Mouse (Mus musculus): ENCODE results near the gene Atg4d. TPM values are rescaled to one million over a fixed set of nuclear protein-coding genes. Genes with fewer than 3 reads are reported as not detected.
A peak's percentile ranks its signal among the peaks of the same experiment; 100 is the strongest.

Atg4d gene
- polyA plus RNA-seq, 1 experiment: 33.7 TPM

DNA sequence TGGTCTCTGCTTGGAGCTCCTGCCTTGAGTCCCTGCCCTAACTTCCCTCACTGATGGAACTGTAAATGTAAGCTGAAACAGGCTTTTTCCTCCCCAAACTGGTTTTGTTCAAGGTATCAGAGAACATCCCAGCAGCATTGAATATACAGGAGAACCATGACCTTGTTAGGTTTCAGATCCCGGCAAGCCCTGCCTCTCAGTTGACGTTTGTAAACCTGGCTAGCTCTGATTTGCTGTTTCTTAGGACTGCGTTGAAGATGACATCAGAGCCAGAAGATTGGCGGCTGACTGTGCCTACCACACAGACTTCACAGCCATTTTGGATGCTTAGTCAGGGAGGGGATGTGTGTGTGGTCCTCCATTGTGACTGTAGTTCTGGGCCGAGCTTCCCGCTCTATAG lies 41.2 kb upstream of the Atg4d start:
- no peak overlapping the region for H3K4me3 ChIP-seq (ENCODE audit: insufficient read depth, poor library complexity, severe bottlenecking)
- no peaks in the 10 kb centered on the region for H3K79me3 ChIP-seq (ENCODE audit: low read depth)
- no peaks in the 10 kb centered on the region for H3K27me3 ChIP-seq (ENCODE audit: control insufficient read depth, insufficient read depth, insufficient read length)
- no peak overlapping the region for H3ac ChIP-seq (ENCODE audit: control insufficient read depth, insufficient read length, low read depth)
- H3K36me3 ChIP-seq (ENCODE audit: control insufficient read depth, insufficient read depth): no peaks in the 10 kb centered on the region
- TF ChIP-seq CEBPB (IDR thresholded peaks at IDR 0.05; ENCODE audit: low read depth) (no peak), MAX (IDR thresholded peaks at IDR 0.05) (no peak), MYOG (IDR thresholded peaks at IDR 0.05; ENCODE audit: control insufficient read depth, extremely low read depth, insufficient read length) (no peak), FOSL1 (IDR thresholded peaks at IDR 0.05; ENCODE audit: insufficient read depth, low read length, poor library complexity, severe bottlenecking) (no peak), USF1 (IDR thresholded peaks at IDR 0.05; ENCODE audit: low read depth) (no peak), CTCF (IDR thresholded peaks at IDR 0.05; ENCODE audit: control insufficient read depth, insufficient read depth, insufficient read length) (no peak), MYOD1 (IDR thresholded peaks at IDR 0.05; ENCODE audit: control insufficient read depth, insufficient read length, low read depth) (no peak)
- no peaks in the 10 kb centered on the region for H3K79me2 ChIP-seq (ENCODE audit: control insufficient read depth, insufficient read depth)

- TF ChIP-seq MAX (IDR thresholded peaks at IDR 0.05) (peak; percentile 46), CEBPB (IDR thresholded peaks at IDR 0.05; ENCODE audit: low read depth) (no peak), USF1 (IDR thresholded peaks at IDR 0.05; ENCODE audit: low read depth) (no peak), CTCF (IDR thresholded peaks at IDR 0.05; ENCODE audit: control insufficient read depth, insufficient read depth, insufficient read length) (no peak), MYOG (IDR thresholded peaks at IDR 0.05; ENCODE audit: control insufficient read depth, extremely low read depth, insufficient read length) (no peak), MYOD1 (IDR thresholded peaks at IDR 0.05; ENCODE audit: control insufficient read depth, insufficient read length, low read depth) (no peak), FOSL1 (IDR thresholded peaks at IDR 0.05; ENCODE audit: insufficient read depth, low read length, poor library complexity, severe bottlenecking) (no peak)
- Histone ChIP-seq H3ac (ENCODE audit: control insufficient read depth, insufficient read length, low read depth) (no peak overlapping the region), H3K36me3 (ENCODE audit: control insufficient read depth, insufficient read depth) (peaks cover 2% of the 10 kb centered on the region), H3K79me2 (ENCODE audit: control insufficient read depth, insufficient read depth) (no peaks in the 10 kb centered on the region), H3K27me3 (ENCODE audit: control insufficient read depth, insufficient read depth, insufficient read length) (no peaks in the 10 kb centered on the region), H3K79me3 (ENCODE audit: low read depth) (no peaks in the 10 kb centered on the region), H3K4me3 (ENCODE audit: insufficient read depth, poor library complexity, severe bottlenecking) (no peak overlapping the region)
Measured at GRCm38 (mm10) chr9:21224576-21225414, 40.3 kb upstream of the Atg4d start.

DNA sequence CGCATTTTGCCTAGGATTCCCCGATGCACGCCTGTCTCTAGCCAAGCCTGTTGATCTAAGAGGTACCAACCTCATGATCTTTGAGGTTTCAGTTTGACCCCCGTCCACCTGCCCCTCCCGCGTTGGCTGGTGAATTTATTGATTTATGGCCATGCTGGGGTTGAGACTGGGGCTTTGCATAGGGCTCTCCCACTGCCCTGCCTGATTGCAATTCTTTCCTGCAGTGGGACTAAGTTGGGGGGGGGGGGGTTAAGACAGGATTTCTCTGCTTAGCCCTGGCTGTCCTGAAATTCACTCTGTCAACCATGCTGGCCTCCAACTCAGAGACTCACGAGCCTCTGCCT lies 39.7 kb upstream of the Atg4d start:
- Histone ChIP-seq H3K79me3 (ENCODE audit: low read depth) (no peaks in the 10 kb centered on the region), H3ac (ENCODE audit: control insufficient read depth, insufficient read length, low read depth) (peak overlapping the region; percentile 16), H3K4me3 (ENCODE audit: insufficient read depth, poor library complexity, severe bottlenecking) (no peak overlapping the region), H3K79me2 (ENCODE audit: control insufficient read depth, insufficient read depth) (no peaks in the 10 kb centered on the region), H3K27me3 (ENCODE audit: control insufficient read depth, insufficient read depth, insufficient read length) (no peaks in the 10 kb centered on the region), H3K36me3 (ENCODE audit: control insufficient read depth, insufficient read depth) (peaks cover 7% of the 10 kb centered on the region)
- no peak for TF ChIP-seq MYOG (IDR thresholded peaks at IDR 0.05; ENCODE audit: control insufficient read depth, extremely low read depth, insufficient read length)
- TF ChIP-seq USF1 (IDR thresholded peaks at IDR 0.05; ENCODE audit: low read depth): no peak
- TF ChIP-seq CTCF (IDR thresholded peaks at IDR 0.05; ENCODE audit: control insufficient read depth, insufficient read depth, insufficient read length): no peak
- no peak for TF ChIP-seq FOSL1 (IDR thresholded peaks at IDR 0.05; ENCODE audit: insufficient read depth, low read length, poor library complexity, severe bottlenecking)
- no peak for TF ChIP-seq CEBPB (IDR thresholded peaks at IDR 0.05; ENCODE audit: low read depth)
- no peak for TF ChIP-seq MAX (IDR thresholded peaks at IDR 0.05)
- no peak for TF ChIP-seq MYOD1 (IDR thresholded peaks at IDR 0.05; ENCODE audit: control insufficient read depth, insufficient read length, low read depth)

DNA sequence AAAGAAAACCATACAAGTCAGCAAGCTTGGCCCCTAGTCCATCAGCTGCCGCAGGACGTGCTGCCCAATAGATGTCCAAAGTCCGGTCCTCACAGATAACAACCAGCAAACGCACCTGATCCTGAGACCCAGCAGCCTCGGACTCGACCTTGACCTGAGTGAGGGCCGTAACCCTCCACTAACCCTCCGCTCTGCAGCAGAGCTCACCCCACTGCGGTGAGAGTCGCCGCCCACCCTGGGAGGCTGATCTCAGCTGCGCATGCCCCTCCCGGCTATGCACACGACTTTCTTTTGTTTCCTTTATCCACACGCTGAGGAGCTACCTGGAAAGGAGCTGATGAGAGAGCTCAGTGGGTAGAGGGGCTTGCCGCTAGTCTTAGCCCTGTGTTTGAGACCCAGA lies 37.8 kb upstream of the Atg4d start:
- Histone ChIP-seq H3K79me2 (ENCODE audit: control insufficient read depth, insufficient read depth) (no peaks in the 10 kb centered on the region), H3K36me3 (ENCODE audit: control insufficient read depth, insufficient read depth) (peaks cover 11% of the 10 kb centered on the region), H3ac (ENCODE audit: control insufficient read depth, insufficient read length, low read depth) (no peak overlapping the region), H3K79me3 (ENCODE audit: low read depth) (no peaks in the 10 kb centered on the region), H3K27me3 (ENCODE audit: control insufficient read depth, insufficient read depth, insufficient read length) (no peaks in the 10 kb centered on the region), H3K4me3 (ENCODE audit: insufficient read depth, poor library complexity, severe bottlenecking) (no peak overlapping the region)
- TF ChIP-seq CEBPB (IDR thresholded peaks at IDR 0.05; ENCODE audit: low read depth) (no peak), CTCF (IDR thresholded peaks at IDR 0.05; ENCODE audit: control insufficient read depth, insufficient read depth, insufficient read length) (no peak), USF1 (IDR thresholded peaks at IDR 0.05; ENCODE audit: low read depth) (no peak), MYOD1 (IDR thresholded peaks at IDR 0.05; ENCODE audit: control insufficient read depth, insufficient read length, low read depth) (no peak), FOSL1 (IDR thresholded peaks at IDR 0.05; ENCODE audit: insufficient read depth, low read length, poor library complexity, severe bottlenecking) (no peak), MYOG (IDR thresholded peaks at IDR 0.05; ENCODE audit: control insufficient read depth, extremely low read depth, insufficient read length) (no peak), MAX (IDR thresholded peaks at IDR 0.05) (no peak)

- Histone ChIP-seq H3K36me3 (ENCODE audit: control insufficient read depth, insufficient read depth) (peaks cover 29% of the 10 kb centered on the region), H3K27me3 (ENCODE audit: control insufficient read depth, insufficient read depth, insufficient read length) (no peaks in the 10 kb centered on the region), H3K79me3 (ENCODE audit: low read depth) (peaks cover 11% of the 10 kb centered on the region), H3K79me2 (ENCODE audit: control insufficient read depth, insufficient read depth) (peaks cover 25% of the 10 kb centered on the region), H3ac (ENCODE audit: control insufficient read depth, insufficient read length, low read depth) (no peak overlapping the region), H3K4me3 (ENCODE audit: insufficient read depth, poor library complexity, severe bottlenecking) (no peak overlapping the region)
- TF ChIP-seq MYOD1 (IDR thresholded peaks at IDR 0.05; ENCODE audit: control insufficient read depth, insufficient read length, low read depth) (no peak), CTCF (IDR thresholded peaks at IDR 0.05; ENCODE audit: control insufficient read depth, insufficient read depth, insufficient read length) (no peak), CEBPB (IDR thresholded peaks at IDR 0.05; ENCODE audit: low read depth) (no peak), MAX (IDR thresholded peaks at IDR 0.05) (no peak), FOSL1 (IDR thresholded peaks at IDR 0.05; ENCODE audit: insufficient read depth, low read length, poor library complexity, severe bottlenecking) (no peak), USF1 (IDR thresholded peaks at IDR 0.05; ENCODE audit: low read depth) (no peak), MYOG (IDR thresholded peaks at IDR 0.05; ENCODE audit: control insufficient read depth, extremely low read depth, insufficient read length) (no peak)
Measured at GRCm38 (mm10) chr9:21231551-21231950, 33.5 kb upstream of the Atg4d start.

Measured in C2C12 (cell line).